In the genomic region with DNA sequence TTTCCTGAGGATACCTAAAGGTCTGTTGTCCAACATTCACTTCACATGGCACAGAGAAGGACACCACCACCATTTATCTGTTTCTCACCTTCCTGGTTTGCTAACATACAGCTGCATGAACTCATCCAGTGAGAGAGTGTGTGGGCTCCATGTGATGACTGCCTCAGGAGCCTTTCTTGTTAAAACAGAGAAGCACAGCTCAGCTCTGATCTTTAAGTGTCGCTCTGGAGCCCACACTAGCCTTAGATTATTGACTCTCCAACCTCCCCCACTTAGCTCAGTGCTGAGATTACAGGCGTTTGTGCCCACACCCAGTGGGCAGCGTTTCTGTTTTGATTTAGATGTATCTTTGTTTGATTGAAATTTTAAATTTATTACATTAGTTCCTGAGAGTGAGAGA, we compare ENCODE assay signal across 24 mouse cellular contexts. TPM values are rescaled to one million over a fixed set of nuclear protein-coding genes. Genes with fewer than 3 reads are reported as not detected.
DNase-seq lines count a peak whose midpoint lies in the region; TF ChIP-seq lines count a peak whose summit lies in the region.
"Had no signal": no experiment of that assay in that cellular context is flagged by ENCODE, and none has a peak within 500 bp of the region (broad histone marks: within the 10 kb centered on the region; RNA-seq: fewer than 3 reads in every experiment).

No protein-coding gene starts in this region.

- H3K27ac ChIP-seq in left cerebral cortex, adult 2 months, result peak overlapping the region; percentile 55; the same call in 1 of the 2 replicates
- H3K27ac ChIP-seq: embryonic facial prominence, embryonic 15.5 days; forebrain, embryonic 10.5 days; heart, embryonic 10.5 days; hindbrain, embryonic 12.5 days had no signal

- peak; percentile 21 to 36 for DNase-seq in frontal cortex, postnatal 36 days (ENCODE audit: low spot score in 2 of 2)
- no peak for DNase-seq in frontal cortex, postnatal 25 days (ENCODE audit: low spot score in 2 of 2)
- DNase-seq in right cerebral cortex, adult 18-20 months, result peak; percentile 49
- no peak for DNase-seq in right cerebral cortex, postnatal 4 days
- DNase-seq in left cerebral cortex, adult 2 months (ENCODE audit: extremely low spot score in 1 of 2, low spot score in 2 of 2), result peak in 1 of 2 experiments; percentile 23
- peak; percentile 40 to 41 for DNase-seq in right cerebral cortex, postnatal 36 days (ENCODE audit: low spot score in 2 of 2)
- DNase-seq in adrenal gland, postnatal 14 days, result no peak
- DNase-seq: adrenal gland, postnatal 25 days; cerebellum, adult 11 months; cerebellum, adult 8-10 months; cerebellum, postnatal 14 days; embryo, embryonic 11 days; gastrocnemius, postnatal 10 days; heart, adult 18-20 months; heart, postnatal 10 days; heart, postnatal 4 days had no signal

- no peak overlapping the region for H3K4me3 ChIP-seq in left cerebral cortex, adult 2 months
- H3K4me3 ChIP-seq: embryonic facial prominence, embryonic 15.5 days; erythroblast, embryonic 14.5 days; forebrain, embryonic 10.5 days; heart, embryonic 10.5 days; hindbrain, embryonic 12.5 days had no signal

- intact Hi-C loops in left cerebral cortex, adult 2 months (cut with DNase I), result no loop called here

- TF ChIP-seq CTCF in left cerebral cortex, adult 2 months (IDR thresholded peaks at IDR 0.05), result no peak

RNA-seq across cellular contexts. Expression of gene Vps4a, which starts 23.2 kb away (rescaled TPM):
- total RNA-seq in left cerebral cortex, adult 2 months (2021), result 100 to 1,000 TPM; 107 to 132 TPM
- total RNA-seq in adrenal gland, postnatal 14 days (2021), result 58.6 and 63.6 TPM in 2 replicates

RNA-seq across cellular contexts. Expression of gene Pdf, which starts 40.6 kb away (rescaled TPM):
- 10 to 100 TPM; 24.4 to 25.9 TPM for total RNA-seq in left cerebral cortex, adult 2 months (2021)
- total RNA-seq in adrenal gland, postnatal 14 days (2021), result 34.9 and 38.6 TPM in 2 replicates

RNA-seq across cellular contexts. Expression of gene Cog8, which starts 48.7 kb away (rescaled TPM):
- total RNA-seq in left cerebral cortex, adult 2 months (2021), result 10 to 100 TPM; 24.9 to 27.8 TPM
- 29.4 and 30.3 TPM in 2 replicates for total RNA-seq in adrenal gland, postnatal 14 days (2021)

RNA-seq across cellular contexts. Expression of gene Nip7, which starts 48.9 kb away (rescaled TPM):
- 10 to 100 TPM; 40.9 to 42.4 TPM for total RNA-seq in left cerebral cortex, adult 2 months (2021)
- total RNA-seq in adrenal gland, postnatal 14 days (2021), result 40.1 and 50.2 TPM in 2 replicates

RNA-seq across cellular contexts. Expression of gene Tmed6, which starts 57.6 kb away (rescaled TPM):
- not detected for total RNA-seq in left cerebral cortex, adult 2 months (2021)
- not detected in 2 replicates for total RNA-seq in adrenal gland, postnatal 14 days (2021)
- total RNA-seq: adrenal gland, adult 18-20 months; adrenal gland, postnatal 25 days; common myeloid progenitor, adult 5-6 weeks; gastrocnemius, postnatal 10 days; gastrocnemius, postnatal 4 days; heart, adult 18-20 months; heart, postnatal 10 days; heart, postnatal 4 days had no signal

Comparison
In these comparisons a context has a peak if more than half of its experiments do, and no peak if none do; other contexts are left out.
1. DNase-seq: peak in frontal cortex, postnatal 36 days (2 of 2), right cerebral cortex, adult 18-20 months (single experiment) and right cerebral cortex, postnatal 36 days (2 of 2); none in frontal cortex, postnatal 25 days (0 of 2), right cerebral cortex, postnatal 4 days (single experiment) and adrenal gland, postnatal 14 days (single experiment).